Mouse (Mus musculus): Measurements from ENCODE around the gene Fbrsl1.

- TF ChIP-seq TAL1 (IDR thresholded peaks at IDR 0.05; ENCODE audit: low read length) = no peak
- TF ChIP-seq GATA1 (IDR thresholded peaks at IDR 0.05; ENCODE audit: low read length) = no peak
These were observed 24.1 kb downstream of the Fbrsl1 start for GRCm38 (mm10) chr5:110424204-110424603.
